Mouse (Mus musculus) bone marrow, adult 2 months (tissue): ENCODE measurements at regions not wholly inside any gene's neighbourhood (a gene's known extent, or its start where the extent isn't known, plus 50 kb on each side); places are given as distances from the start of the nearest gene placed in this dataset.

ENCODE experiments used
- CTCF ChIP-seq: fragments of 200-500 bp; IDR thresholded peaks from 2 replicates; pipeline ENCODE4 v1.5.1; 2011; ENCODE audit warnings: low read length, control low read depth; ENCODE audit not compliant: control insufficient read depth, insufficient read depth
- POLR2A ChIP-seq: fragments of 200-500 bp; IDR thresholded peaks from 2 replicates; pipeline ENCODE4 v1.6.1; 2011; ENCODE audit warnings: low read depth, mild to moderate bottlenecking, control low read depth, low read length, borderline replicate concordance; ENCODE audit not compliant: control insufficient read depth

DNA sequence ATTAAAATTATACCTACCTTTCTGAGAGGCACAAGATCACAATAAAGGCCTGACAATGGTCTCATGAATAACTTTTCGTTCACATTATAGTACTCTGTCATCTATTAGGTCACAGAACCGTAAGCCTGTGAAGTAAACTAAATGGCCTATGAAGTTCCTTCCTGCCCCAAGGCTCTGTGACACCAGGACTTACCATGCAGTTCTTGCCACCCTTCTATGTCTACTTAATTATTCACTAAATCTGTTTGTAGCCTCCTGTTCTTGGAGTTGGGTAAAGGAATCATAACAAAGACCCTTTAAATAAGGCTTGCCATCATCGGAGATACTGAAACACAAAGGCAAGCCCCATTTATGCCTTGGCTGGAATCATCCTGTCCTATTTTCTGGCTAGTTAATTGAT, 408.3 kb downstream of the Cmpk2 start:
- TF ChIP-seq CTCF, result no peak
- TF ChIP-seq POLR2A, result no peak
